11 mouse cellular contexts compared by ENCODE assay signal in the genomic region with DNA sequence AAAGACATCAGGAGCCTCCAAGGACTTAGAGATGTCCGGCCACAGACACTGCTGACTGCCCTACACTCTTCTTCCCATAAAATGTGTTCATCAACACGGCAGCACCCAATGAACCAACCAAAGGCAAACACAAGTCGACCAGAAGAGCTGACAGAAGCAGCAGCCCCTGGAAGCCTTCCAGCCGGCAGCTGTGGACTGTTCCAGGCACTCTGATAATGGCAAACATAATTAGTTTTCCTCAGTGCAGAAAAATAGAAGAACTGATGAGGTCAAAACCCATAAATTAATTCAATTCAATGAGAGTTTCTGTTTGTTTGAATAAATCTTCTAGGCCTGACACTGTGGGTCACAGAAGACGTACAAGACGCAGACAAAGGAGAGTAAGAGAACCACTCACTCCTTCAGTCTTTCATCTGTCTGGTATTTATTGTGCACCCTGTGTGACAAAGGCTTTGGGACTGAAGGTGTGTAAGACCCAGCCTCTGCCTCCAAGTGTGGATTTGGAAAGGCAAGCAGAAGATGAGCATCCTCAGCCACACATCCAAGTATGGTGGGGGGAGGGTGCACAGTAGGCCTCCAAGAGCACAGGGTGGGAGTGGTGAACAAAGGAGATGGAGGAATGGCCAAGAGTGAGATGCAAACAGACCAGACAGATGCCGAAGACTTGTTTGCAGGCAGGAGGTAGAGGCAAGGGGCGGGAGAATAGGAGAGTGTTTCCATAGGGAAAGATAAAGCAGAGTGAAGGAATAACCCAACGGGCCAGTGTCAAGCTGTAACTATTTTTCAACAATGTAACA. TPM values are rescaled to one million over a fixed set of nuclear protein-coding genes. Genes with fewer than 3 reads are reported as not detected.
A peak's percentile ranks its signal among the peaks of the same experiment; 100 is the strongest.
DNase-seq lines count a peak whose midpoint lies in the region; ATAC-seq lines count a peak whose summit lies in the region.
"Had no signal": no experiment of that assay in that cellular context is flagged by ENCODE, and none has a peak within 500 bp of the region (broad histone marks: within the 10 kb centered on the region; RNA-seq: fewer than 3 reads in every experiment).

No protein-coding gene starts in this region.

- no peak overlapping the region for H3K4me2 ChIP-seq in forebrain, embryonic 13.5 days
- no peak overlapping the region for H3K4me2 ChIP-seq in neural tube, embryonic 13.5 days
- H3K4me2 ChIP-seq in liver, embryonic 12.5 days, result no peak overlapping the region
- H3K4me2 ChIP-seq: limb, embryonic 15.5 days had no signal

- H3K4me1 ChIP-seq in forebrain, embryonic 13.5 days, result peaks cover 18% of the 10 kb centered on the region
- peaks cover 46% of the 10 kb centered on the region for H3K4me1 ChIP-seq in neural tube, embryonic 13.5 days (replicated peaks)
- H3K4me1 ChIP-seq in liver, embryonic 12.5 days, result no peaks in the 10 kb centered on the region
- H3K4me1 ChIP-seq: limb, embryonic 15.5 days had no signal

- H3K9me3 ChIP-seq in forebrain, embryonic 13.5 days (replicated peaks), result no peaks in the 10 kb centered on the region
- H3K9me3 ChIP-seq in neural tube, embryonic 13.5 days, result no peaks in the 10 kb centered on the region
- H3K9me3 ChIP-seq in liver, embryonic 12.5 days (replicated peaks), result no peaks in the 10 kb centered on the region
- H3K9me3 ChIP-seq: G1E; limb, embryonic 15.5 days had no signal

- H3K27ac ChIP-seq in forebrain, embryonic 13.5 days, result peak overlapping the region; percentile 67
- peak overlapping the region; percentile 57 for H3K27ac ChIP-seq in neural tube, embryonic 13.5 days (replicated peaks)
- H3K27ac ChIP-seq in liver, embryonic 12.5 days, result no peak overlapping the region
- H3K27ac ChIP-seq: limb, embryonic 15.5 days had no signal

- no peaks in the 10 kb centered on the region for H3K27me3 ChIP-seq in forebrain, embryonic 13.5 days
- no peaks in the 10 kb centered on the region for H3K27me3 ChIP-seq in neural tube, embryonic 13.5 days
- H3K27me3 ChIP-seq in liver, embryonic 12.5 days (replicated peaks), result no peaks in the 10 kb centered on the region
- H3K27me3 ChIP-seq: limb, embryonic 15.5 days had no signal

- no peak overlapping the region for H3K9ac ChIP-seq in forebrain, embryonic 13.5 days
- H3K9ac ChIP-seq in neural tube, embryonic 13.5 days, result no peak overlapping the region
- no peak overlapping the region for H3K9ac ChIP-seq in liver, embryonic 12.5 days
- H3K9ac ChIP-seq: limb, embryonic 15.5 days had no signal

- WGBS in forebrain, embryonic 13.5 days, result 45% methylated on average over 9 of the region's 9 CpGs
- WGBS in neural tube, embryonic 13.5 days, result 29% methylated on average over 9 of the region's 9 CpGs
- WGBS in liver, embryonic 12.5 days (ENCODE audit: insufficient replicate concordance), result 62% methylated on average over 9 of the region's 9 CpGs

- H3K4me3 ChIP-seq in forebrain, embryonic 13.5 days, result no peak overlapping the region
- H3K4me3 ChIP-seq in neural tube, embryonic 13.5 days, result no peak overlapping the region
- no peak overlapping the region for H3K4me3 ChIP-seq in liver, embryonic 12.5 days
- H3K4me3 ChIP-seq: limb, embryonic 15.5 days had no signal

- peak; percentile 67 for ATAC-seq in forebrain, embryonic 13.5 days
- ATAC-seq in neural tube, embryonic 13.5 days (ENCODE audit: low read depth), result no peak
- ATAC-seq in liver, embryonic 12.5 days, result no peak

- DNase-seq in layer of hippocampus, postnatal 10 days (ENCODE audit: low spot score in 2 of 2), result peak; percentile 37 to 54
- DNase-seq in layer of hippocampus, adult 9-11 months, result no peak
- peak; percentile 85 for DNase-seq in kidney, postnatal 10 days
- DNase-seq in layer of hippocampus, postnatal 14 days (ENCODE audit: low spot score in 2 of 2), result no peak
- DNase-seq in left cerebral cortex, adult 18-20 months (ENCODE audit: low spot score in 2 of 2), result no peak
- DNase-seq: thymus, postnatal 4 days had no signal

- no peaks in the 10 kb centered on the region for H3K36me3 ChIP-seq in forebrain, embryonic 13.5 days (ENCODE audit: poor library complexity, severe bottlenecking)
- H3K36me3 ChIP-seq in neural tube, embryonic 13.5 days, result no peaks in the 10 kb centered on the region
- no peaks in the 10 kb centered on the region for H3K36me3 ChIP-seq in liver, embryonic 12.5 days
- H3K36me3 ChIP-seq: G1E; limb, embryonic 15.5 days had no signal

RNA-seq across cellular contexts. Expression of a gene that starts 25.5 kb away (rescaled TPM):
- 10 to 100 TPM; 33.8 to 36.2 TPM for total RNA-seq in layer of hippocampus, postnatal 10 days (2021)
- polyA plus RNA-seq in forebrain, embryonic 13.5 days (2015; fragmentation: Nextera tagmentation; extraction: Ambion mirVana), result 4.2 and 4.8 TPM in 2 replicates
- polyA plus RNA-seq in neural tube, embryonic 13.5 days (2015; fragmentation: Nextera tagmentation; extraction: Ambion mirVana), result 9.8 and 10.0 TPM in 2 replicates
- 10 to 100 TPM; 29.7 to 32.2 TPM for total RNA-seq in layer of hippocampus, postnatal 14 days (2021)
- total RNA-seq in left cerebral cortex, adult 18-20 months (2021), result 10 to 100 TPM; 28.2 to 32.8 TPM
- 0.67 TPM in 2 replicates for polyA plus RNA-seq in liver, embryonic 12.5 days (2016; fragmentation: Nextera tagmentation; extraction: Ambion mirVana)
- polyA plus RNA-seq: G1E had no signal

Comparison
In these comparisons a context has a peak if more than half of its experiments do, and no peak if none do; other contexts are left out.
1. DNase-seq: peak in layer of hippocampus, postnatal 10 days (2 of 2) and kidney, postnatal 10 days (single experiment); none in layer of hippocampus, adult 9-11 months (single experiment), layer of hippocampus, postnatal 14 days (0 of 2) and left cerebral cortex, adult 18-20 months (0 of 2).